Mouse (Mus musculus) activated CD4-positive, CD25-positive, alpha-beta regulatory T cell, adult 4 months (primary cell): Measurements from ENCODE around the gene Rasd1. TPM values are rescaled to one million over a fixed set of nuclear protein-coding genes. Genes with fewer than 3 reads are reported as not detected.

ENCODE experiments used
- ATAC-seq: one replicate; pipeline ENCODE4 v1.8.0; 2017
- polyA plus RNA-seq, 2 experiments: library from polyadenylated mRNA; unstranded; fragments of 100-300 nt; shearing (Covaris generic); gene quantifications; one replicate each; pipeline ENCODE4 v1.2.1; 2017

Rasd1 gene
- polyA plus RNA-seq, result under 1 TPM; 0.20 to 0.29 TPM

GRCm38 (mm10) chr11:59964818-59965217 is at the start of gene Rasd1:
Rasd1 (minus strand) TSS chr11:59964944.
- ATAC-seq, result peak; percentile 67

DNA sequence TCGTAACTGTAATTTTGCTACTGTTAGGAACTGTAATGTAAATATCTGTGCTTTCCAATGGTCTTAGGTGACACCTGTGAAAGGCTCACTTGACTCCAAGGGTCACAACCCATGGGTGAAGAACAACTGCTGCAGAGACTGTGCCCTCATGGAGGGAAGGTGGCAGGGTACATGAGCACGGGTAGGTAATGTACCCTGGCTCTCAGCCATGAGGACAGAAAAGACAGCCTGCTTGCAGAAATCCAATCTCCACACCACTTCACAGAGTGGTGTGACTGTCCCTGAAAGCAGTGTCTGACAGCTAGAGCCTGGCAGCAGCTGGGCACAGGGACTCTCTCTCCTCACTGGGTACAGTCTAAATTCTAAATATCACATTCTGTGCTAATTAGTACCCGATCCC is 46.8 kb upstream of the Rasd1 start:
- no peak for ATAC-seq

GRCm38 (mm10) chr11:60009451-60009850 is 44.7 kb upstream of the Rasd1 start:
- no peak for ATAC-seq

- no peak for ATAC-seq
Observed at GRCm38 (mm10) chr11:60005866-60006265, 41.1 kb upstream of the Rasd1 start.

DNA sequence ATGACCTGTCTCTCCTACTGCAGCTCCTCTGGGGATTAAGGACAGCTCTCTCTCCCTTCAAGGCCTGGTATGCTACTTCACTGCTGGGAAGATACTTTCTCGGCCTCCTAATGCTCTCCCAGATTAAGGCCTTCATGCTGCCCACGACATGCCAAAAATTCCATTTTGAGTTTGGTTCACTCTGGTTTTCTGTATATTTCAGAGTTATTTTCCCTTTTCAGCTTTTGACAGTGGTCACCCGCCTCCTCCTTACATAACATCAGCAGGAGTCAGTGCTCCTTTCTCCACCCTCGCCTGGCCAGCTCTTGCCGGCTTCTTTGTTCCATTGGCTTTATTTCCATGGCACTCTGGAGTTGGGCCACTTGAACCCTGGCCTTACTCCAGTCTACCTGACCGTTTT is 40.0 kb upstream of the Rasd1 start:
- ATAC-seq, result no peak

GRCm38 (mm10) chr11:60003811-60004210 is 39.1 kb upstream of the Rasd1 start:
- no peak for ATAC-seq

- ATAC-seq, result no peak
Observed at GRCm38 (mm10) chr11:60001231-60001980, 36.7 kb upstream of the Rasd1 start.

- ATAC-seq, result no peak
Observed at GRCm38 (mm10) chr11:59994318-59994717, 29.6 kb upstream of the Rasd1 start.

DNA sequence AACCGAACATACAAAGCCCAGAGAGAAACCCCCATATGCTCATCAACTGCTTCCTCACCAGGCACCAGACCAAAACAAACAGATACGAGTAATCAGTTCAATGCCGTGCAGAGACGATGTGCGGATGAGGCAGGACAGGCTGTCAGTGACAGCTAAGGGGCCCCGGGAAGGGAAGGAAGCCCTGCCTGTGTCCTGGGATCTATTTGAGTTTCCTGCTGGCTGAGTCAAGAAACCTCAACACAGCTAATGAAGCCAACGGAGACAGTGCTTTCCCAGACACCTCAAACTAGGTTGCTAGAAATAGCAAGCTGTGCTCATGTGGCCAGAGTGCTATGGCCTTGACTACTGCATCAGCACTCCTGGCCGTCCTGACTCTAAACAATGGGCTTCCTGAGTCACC is 26.6 kb upstream of the Rasd1 start:
- ATAC-seq, result no peak

DNA sequence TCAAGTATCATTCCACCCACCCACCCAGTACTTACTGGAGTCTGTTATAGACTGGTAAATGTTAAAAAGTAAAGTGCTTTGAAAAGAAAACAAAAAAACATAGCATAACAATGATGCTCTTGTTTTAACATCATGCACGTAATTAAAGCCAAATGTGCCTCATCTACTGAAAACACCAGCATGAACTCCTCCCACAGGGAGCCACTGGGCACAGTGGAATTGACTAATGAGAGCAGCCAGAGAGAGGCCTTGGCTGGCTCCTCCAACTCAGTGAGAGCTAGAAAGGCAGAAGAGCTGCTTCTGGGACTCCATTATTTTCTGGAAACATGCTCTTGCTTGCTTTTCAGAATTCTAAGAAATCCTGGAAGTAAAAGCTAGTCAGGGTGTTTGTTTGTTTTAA is 24.7 kb upstream of the Rasd1 start:
- ATAC-seq, result no peak

- no peak for ATAC-seq
Observed at GRCm38 (mm10) chr11:59977831-59978230, 13.1 kb upstream of the Rasd1 start.

- ATAC-seq, result no peak
Observed at GRCm38 (mm10) chr11:59975241-59975640, 10.5 kb upstream of the Rasd1 start.

DNA sequence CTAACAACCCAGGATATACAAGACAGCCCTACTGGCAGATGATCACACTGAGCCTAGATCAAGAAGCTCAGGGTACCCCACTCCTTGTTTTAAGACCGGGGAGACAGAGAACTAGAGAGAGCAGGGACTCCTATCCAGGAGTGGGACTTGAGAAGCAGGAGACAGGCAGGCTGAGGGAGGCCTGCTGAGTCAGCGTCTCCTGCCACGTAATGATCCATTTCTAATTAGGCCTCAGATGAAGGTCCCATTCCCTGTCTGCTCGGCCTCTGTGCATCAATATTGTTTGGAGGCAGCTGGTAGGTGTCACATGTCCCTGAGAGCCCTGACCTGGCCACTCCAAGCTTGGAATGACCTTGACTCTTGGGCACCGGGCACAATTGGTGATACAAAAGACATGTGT is 8.6 kb upstream of the Rasd1 start:
- ATAC-seq, result no peak

- ATAC-seq, result no peak
Observed at GRCm38 (mm10) chr11:59971691-59972090, 6.9 kb upstream of the Rasd1 start.

GRCm38 (mm10) chr11:59970780-59971179 is 6.0 kb upstream of the Rasd1 start:
- no peak for ATAC-seq

- ATAC-seq, result no peak
Observed at GRCm38 (mm10) chr11:59967765-59968164, 3.0 kb upstream of the Rasd1 start.

DNA sequence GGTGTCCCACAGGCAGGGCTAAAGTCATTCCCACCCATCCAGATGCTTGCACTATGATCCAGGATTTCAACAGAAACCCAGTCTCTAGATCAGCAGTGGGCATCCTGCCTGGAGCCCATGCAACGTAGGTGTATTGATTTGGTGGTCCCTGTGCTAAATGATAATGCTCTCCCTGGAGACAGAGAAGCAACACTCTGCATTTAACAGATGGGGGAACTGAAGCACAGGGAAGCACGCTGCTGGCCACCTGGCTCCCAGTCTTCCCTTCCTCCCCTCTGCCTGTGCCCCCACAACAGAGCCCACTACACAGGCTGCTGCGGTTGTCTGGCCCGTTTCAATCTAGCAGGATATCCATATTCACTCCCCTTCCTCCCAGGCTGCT is 1.3 kb upstream of the Rasd1 start:
- ATAC-seq, result no peak

DNA sequence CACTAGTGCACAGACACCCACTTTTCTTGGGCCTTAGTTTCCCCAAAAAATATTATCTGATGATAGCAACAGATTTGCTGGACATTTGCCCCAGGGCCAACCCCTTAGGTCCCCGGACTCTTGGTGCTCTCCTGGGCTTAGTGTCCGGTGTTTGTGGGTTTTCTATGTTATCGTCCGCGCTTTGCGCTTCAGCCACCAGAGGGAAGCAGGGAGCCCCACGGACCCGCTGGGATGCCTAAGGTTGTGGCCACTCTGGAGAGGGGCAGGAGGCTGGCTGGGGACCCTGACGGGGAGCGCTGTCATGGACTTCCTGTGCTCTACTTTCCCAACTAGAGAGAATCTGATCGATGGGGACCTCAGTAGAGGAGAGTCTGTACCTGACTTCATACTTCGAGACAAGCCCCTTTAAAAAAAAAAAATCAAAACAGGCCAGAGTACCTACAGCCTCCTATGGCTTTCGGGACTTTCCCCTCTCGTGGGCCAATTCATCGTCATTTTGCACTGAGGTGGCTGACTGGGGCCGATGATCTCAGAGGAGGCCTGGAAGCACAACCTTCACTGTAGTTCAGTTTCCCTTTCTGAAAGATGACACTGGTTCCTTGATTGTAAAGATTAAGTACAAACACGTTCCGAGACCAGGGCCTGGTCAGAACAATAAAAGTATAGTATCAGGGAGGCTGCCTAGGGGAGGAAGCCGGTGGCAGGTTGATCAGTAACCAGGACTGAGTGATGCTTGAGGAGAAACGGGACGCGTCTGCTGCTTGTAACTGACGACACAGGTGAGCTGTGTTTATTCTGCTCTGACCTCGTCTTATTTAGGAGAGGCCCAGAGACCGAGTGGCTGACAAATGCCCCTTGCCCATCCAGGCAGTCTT is 720 bp upstream of the Rasd1 start:
- ATAC-seq, result no peak

DNA sequence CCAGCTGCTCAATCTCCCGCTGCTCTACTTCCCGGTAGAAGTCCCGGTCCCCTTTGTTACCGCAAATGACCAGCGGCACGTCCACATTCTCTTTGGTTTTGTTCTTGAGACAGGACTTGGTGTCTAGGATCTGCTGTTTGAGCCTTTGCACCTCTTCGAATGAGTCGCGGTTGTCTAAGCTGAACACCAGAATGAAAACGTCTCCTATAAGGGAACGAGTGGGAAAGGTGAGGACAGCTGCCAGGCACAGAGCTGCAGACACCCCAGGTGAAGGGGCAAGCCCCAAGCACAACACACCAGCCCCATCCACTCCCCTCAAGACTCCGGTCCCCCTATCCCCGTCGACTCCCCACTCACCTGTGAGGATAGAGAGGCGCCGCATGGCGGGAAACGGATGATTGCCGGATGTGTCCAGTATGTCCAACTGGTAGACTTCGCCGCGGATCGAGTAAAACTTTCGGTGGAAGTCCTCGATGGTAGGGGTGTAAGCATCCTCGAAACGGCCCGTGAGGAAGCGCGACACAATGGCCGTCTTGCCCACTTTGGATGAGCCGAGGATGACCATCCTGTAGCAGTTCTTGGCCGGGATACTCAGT is 483 bp downstream of the Rasd1 start:
- peak; percentile 21 for ATAC-seq

DNA sequence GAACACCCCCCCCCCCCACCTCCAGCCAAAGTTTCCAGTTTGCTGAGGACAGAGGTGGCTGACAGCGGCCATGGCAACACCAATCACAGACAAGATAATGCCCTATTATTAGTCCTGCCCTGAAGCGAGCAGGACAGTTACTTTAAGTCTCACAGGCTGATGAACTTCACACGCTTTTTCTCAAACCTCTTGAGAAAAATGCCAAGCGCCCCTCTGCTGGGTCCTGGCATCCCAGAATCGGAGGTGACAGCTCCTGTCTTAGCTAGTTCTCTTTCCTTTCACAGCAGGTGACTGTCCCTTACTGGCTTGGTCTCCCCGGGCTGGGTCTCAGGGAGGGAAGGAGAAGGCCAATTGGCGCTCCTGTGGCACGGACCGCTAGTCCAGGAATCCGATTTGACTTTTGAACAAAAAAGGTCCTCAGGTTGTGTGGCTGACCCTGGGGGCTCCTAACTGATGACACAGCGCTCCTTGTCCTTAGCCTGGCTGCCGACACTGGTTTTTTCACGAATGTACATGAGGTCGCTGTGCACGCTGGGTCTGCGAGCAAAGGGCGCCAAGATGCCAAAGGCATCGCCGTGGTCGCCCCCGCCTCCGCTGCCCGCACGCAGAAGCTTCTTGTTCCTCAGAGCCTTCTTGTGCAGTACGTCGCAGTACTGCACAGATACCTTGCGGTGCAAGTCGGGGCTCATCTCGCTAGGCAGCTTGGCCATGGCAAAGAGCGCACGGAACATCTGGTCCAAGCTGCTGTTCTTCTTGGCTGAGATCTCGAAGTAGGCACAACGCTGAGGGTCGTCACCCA is 1.2 kb downstream of the Rasd1 start:
- ATAC-seq, result no peak

- ATAC-seq, result no peak
Observed at GRCm38 (mm10) chr11:59962590-59962989, 2.2 kb downstream of the Rasd1 start.

- no peak for ATAC-seq
Observed at GRCm38 (mm10) chr11:59961338-59961875, 3.3 kb downstream of the Rasd1 start.
